Mouse (Mus musculus): Measurements from ENCODE around the gene Sfmbt1. TPM values are rescaled to one million over a fixed set of nuclear protein-coding genes. Genes with fewer than 3 reads are reported as not detected.

The Sfmbt1 gene
- total RNA-seq, 2 experiments from 2014 or later: 11.1 to 13.4 TPM

DNA sequence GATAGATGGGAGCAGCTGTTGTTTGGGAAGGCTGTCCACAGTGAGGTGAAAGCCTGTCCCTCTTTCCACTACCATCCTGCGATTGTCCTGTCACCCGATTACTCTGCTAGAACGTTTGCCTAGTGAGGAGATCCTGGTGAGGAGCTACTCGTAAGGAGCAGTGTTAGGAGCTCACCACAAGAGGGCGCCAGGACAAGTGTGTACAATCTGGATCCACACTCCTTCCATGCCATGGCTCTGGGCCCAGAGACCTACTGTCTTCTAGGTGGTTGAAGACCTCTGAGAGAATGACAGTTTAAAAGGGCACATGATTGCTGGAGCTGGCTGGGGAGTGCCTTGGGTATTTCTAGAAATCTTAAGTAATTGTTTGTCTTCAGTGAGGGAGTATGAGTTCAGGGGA lies 152.4 kb downstream of the Sfmbt1 start:
- intact Hi-C loops (cut with DNase I): loop anchor here (2.0 to 5.0 kb wide), 4 partner anchors 78 to 275 kb away; no protein-coding TSS in a partner anchor
- DNase-seq: peak; percentile 79 to 81

DNA sequence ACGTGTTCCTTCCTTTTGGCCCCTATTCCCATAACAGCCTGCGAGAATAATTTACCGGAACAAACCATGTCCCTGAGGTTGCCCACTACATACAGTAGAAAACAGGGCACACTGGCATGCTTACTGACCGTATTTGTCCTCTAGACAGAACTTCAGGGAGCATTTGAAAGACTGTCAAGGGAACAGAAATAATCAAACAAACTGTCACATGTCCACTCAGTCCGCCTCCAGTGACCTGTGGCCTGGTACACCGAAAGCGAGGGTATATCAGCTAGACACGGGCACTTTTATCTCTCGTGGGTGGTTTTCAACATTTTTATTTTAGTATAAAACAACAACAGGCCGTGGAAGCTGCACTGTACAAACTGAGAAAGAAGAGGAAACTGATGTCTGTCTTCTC lies 154.2 kb downstream of the Sfmbt1 start:
- intact Hi-C loops (cut with DNase I): loop anchor here (5.0 kb wide), 3 partner anchors 152 to 277 kb away; no protein-coding TSS in a partner anchor

GRCm38 (mm10) chr14:30869391-30869801 lies 154.7 kb downstream of the Sfmbt1 start:
- peak in 1 of 2 experiments; percentile 54 for DNase-seq
- intact Hi-C loops (cut with DNase I): loop anchor here (5.0 kb wide), 3 partner anchors 152 to 277 kb away; no protein-coding TSS in a partner anchor

More for the DNA sequence above, 154.2 kb downstream of the Sfmbt1 start:
- no peak for DNase-seq

GRCm38 (mm10) chr14:30870206-30871147 lies 155.8 kb downstream of the Sfmbt1 start:
- intact Hi-C loops (cut with DNase I): no loop called here
- peak; percentile 45 to 53 for DNase-seq

Other genes with a start within 250 kb of the Sfmbt1 start
- 10 to 100 TPM; 11.6 to 12.6 TPM for gene Dcp1a, start 235.3 kb upstream of the Sfmbt1 start, total RNA-seq (2021)
- gene Cacna1d, start 223.4 kb upstream of the Sfmbt1 start, total RNA-seq (2021): 1 to 10 TPM; 2.7 to 3.5 TPM
- gene Tkt, start 166.5 kb upstream of the Sfmbt1 start, total RNA-seq (2021): 10 to 100 TPM; 32.9 to 50.2 TPM
- 10 to 100 TPM; 10.5 to 14.3 TPM for gene Prkcd, start 88.6 kb upstream of the Sfmbt1 start, total RNA-seq (2021)
- gene Rft1, start 60.5 kb upstream of the Sfmbt1 start, total RNA-seq (2021): 1 to 10 TPM; 6.8 to 7.4 TPM
- 1 to 10 TPM; 7.6 to 9.6 TPM for gene Tmem110, start 110.7 kb downstream of the Sfmbt1 start, total RNA-seq (2021)
- 10 to 100 TPM; 12.7 to 16.5 TPM for gene Mustn1, start 164.4 kb downstream of the Sfmbt1 start, total RNA-seq (2021)
- gene Itih4, start 171.6 kb downstream of the Sfmbt1 start, total RNA-seq (2021): 1 to 10 TPM; 5.5 to 7.4 TPM
- gene Itih3, start 208.9 kb downstream of the Sfmbt1 start, total RNA-seq (2021): 1 to 10 TPM in 1 of 2 experiments, under 1 TPM in 1; 0.73 to 1.2 TPM
- gene Itih1, start 228.4 kb downstream of the Sfmbt1 start, total RNA-seq (2021): not detected
- 1 to 10 TPM; 4.6 TPM for gene Nek4, start 236.5 kb downstream of the Sfmbt1 start, total RNA-seq (2021)

Measured in heart, postnatal 36 days (tissue).